ENCODE assay signal across 8 mouse cellular contexts in genomic region chr2:38691542-38691941, GRCm38 (mm10). TPM values are rescaled to one million over a fixed set of nuclear protein-coding genes. Genes with fewer than 3 reads are reported as not detected.
DNase-seq lines count a peak whose midpoint lies in the region; ATAC-seq and TF ChIP-seq lines count a peak whose summit lies in the region.

No protein-coding gene starts in this region.

- H3K4me3 ChIP-seq in left cerebral cortex, adult 2 months = no peak overlapping the region
- no peak overlapping the region for H3K4me3 ChIP-seq in ES-E14 (ENCODE audit: insufficient read depth in 1 of 2, low read depth in 1 of 2, low read length in 2 of 2, poor library complexity in 1 of 2, severe bottlenecking in 1 of 2)
- no peak overlapping the region for H3K4me3 ChIP-seq in bone marrow, adult 2 months (replicated peaks; ENCODE audit: control insufficient read depth, low read depth, low read length)
- no peak overlapping the region for H3K4me3 ChIP-seq in embryonic fibroblast, embryonic 13.5 days (ENCODE audit: insufficient read depth, low read length)
- no peak overlapping the region for H3K4me3 ChIP-seq in lung, embryonic 16.5 days (ENCODE audit: low read length)

- in situ Hi-C loops in ES-E14 (cut with MboI; ENCODE audit: low sequenced_read_pairs in 2 of 2, unreplicated experiment in 2 of 2) = no loop called here

- no peak overlapping the region for H3K9ac ChIP-seq in ES-E14 (ENCODE audit: insufficient read depth, low read depth, low read length, poor library complexity, severe bottlenecking)
- H3K9ac ChIP-seq in lung, embryonic 16.5 days (ENCODE audit: low read length) = no peak overlapping the region

- TF ChIP-seq CTCF in left cerebral cortex, adult 2 months (IDR thresholded peaks at IDR 0.05) = peak; percentile 52
- TF ChIP-seq CTCF in bone marrow, adult 2 months (IDR thresholded peaks at IDR 0.05; ENCODE audit: control insufficient read depth, insufficient read depth, low read length) = peak; percentile 60; the same call in 1 of the 2 replicates
- TF ChIP-seq CTCF in embryonic fibroblast, embryonic 13.5 days (IDR thresholded peaks at IDR 0.05; ENCODE audit: borderline replicate concordance, insufficient read depth, low read length) = peak; percentile 73; the same call in 1 of the 2 replicates

- peak in 1 of 2 experiments; percentile 39 for DNase-seq in left cerebral cortex, adult 2 months (ENCODE audit: extremely low spot score in 1 of 2, low spot score in 2 of 2)
- no peak for DNase-seq in left cerebral cortex, adult 8-10 months (ENCODE audit: low spot score in 2 of 2)
- peak; percentile 76 for DNase-seq in ES-E14 (ENCODE audit: low read depth, low spot score)
- no peak for DNase-seq in Muller cell, postnatal 12 days (ENCODE audit: inconsistent ontology term)
- no peak for DNase-seq in gastrocnemius, postnatal 10 days

- 20% methylated on average over 8 of the region's 8 CpGs for WGBS in bone marrow, adult 2 months
- 14% methylated on average over 8 of the region's 8 CpGs for WGBS in lung, embryonic 16.5 days

- H3K4me1 ChIP-seq in ES-E14 (ENCODE audit: control insufficient read depth in 2 of 2, insufficient read depth in 2 of 2, low read length in 2 of 2, poor library complexity in 1 of 2) = peaks cover 0 to 4% of the 10 kb centered on the region in 2 experiments; a peak in 2 of 4 replicates
- no peaks in the 10 kb centered on the region for H3K4me1 ChIP-seq in bone marrow, adult 2 months (ENCODE audit: control insufficient read depth, insufficient read depth, low read length)
- H3K4me1 ChIP-seq in embryonic fibroblast, embryonic 13.5 days (ENCODE audit: control insufficient read depth, insufficient read depth, low read length) = no peaks in the 10 kb centered on the region
- H3K4me1 ChIP-seq in lung, embryonic 16.5 days (replicated peaks; ENCODE audit: control insufficient read depth, insufficient read depth, low read length) = peaks cover 8% of the 10 kb centered on the region

- peaks cover 9% of the 10 kb centered on the region; the same call in 1 of the 2 replicates for H3K27me3 ChIP-seq in lung, embryonic 16.5 days (ENCODE audit: control insufficient read depth, insufficient read depth, low read depth, low read length)

- H3K36me3 ChIP-seq in ES-E14 (ENCODE audit: control insufficient read depth, insufficient read depth, low read length, poor library complexity, severe bottlenecking) = no peaks in the 10 kb centered on the region
- no peaks in the 10 kb centered on the region for H3K36me3 ChIP-seq in lung, embryonic 16.5 days (ENCODE audit: control insufficient read depth, insufficient read depth, low read length)

- peak; percentile 24; the same call in 1 of the 2 replicates for ATAC-seq in lung, embryonic 16.5 days (ENCODE audit: low read depth)

- intact Hi-C loops in left cerebral cortex, adult 2 months (cut with DNase I) = no loop called here

- H3K9me3 ChIP-seq in ES-E14 (ENCODE audit: control insufficient read depth, insufficient read depth, low read depth, low read length) = no peaks in the 10 kb centered on the region
- H3K9me3 ChIP-seq in lung, embryonic 16.5 days (ENCODE audit: control insufficient read depth, low read length) = no peaks in the 10 kb centered on the region

- TF ChIP-seq POLR2A in bone marrow, adult 2 months (IDR thresholded peaks at IDR 0.05; ENCODE audit: borderline replicate concordance, control insufficient read depth, low read depth, low read length) = no peak
- no peak for TF ChIP-seq POLR2A in embryonic fibroblast, embryonic 13.5 days (IDR thresholded peaks at IDR 0.05; ENCODE audit: low read depth, low read length)

- no peak overlapping the region for H3K27ac ChIP-seq in left cerebral cortex, adult 2 months
- no peak overlapping the region for H3K27ac ChIP-seq in ES-E14 (ENCODE audit: insufficient read depth, low read depth, low read length, poor library complexity, severe bottlenecking)
- H3K27ac ChIP-seq in bone marrow, adult 2 months (ENCODE audit: control insufficient read depth, insufficient read depth, low read depth, low read length, poor library complexity) = no peak overlapping the region; the same call in 1 of the 2 replicates
- H3K27ac ChIP-seq in embryonic fibroblast, embryonic 13.5 days (ENCODE audit: insufficient read depth, low read length) = no peak overlapping the region
- no peak overlapping the region for H3K27ac ChIP-seq in lung, embryonic 16.5 days (ENCODE audit: low read length)

- no peak overlapping the region for H3K4me2 ChIP-seq in lung, embryonic 16.5 days (ENCODE audit: low read depth, low read length)

TF ChIP-seq in ES-E14, 5 proteins besides CTCF, POLR2A, EP300 and RAD21:
- TF ChIP-seq ZC3H11A (IDR thresholded peaks at IDR 0.05; ENCODE audit: borderline replicate concordance, low read depth, low read length) = peak; percentile 5; the same call in 1 of the 2 replicates
- TF ChIP-seq CHD2 (IDR thresholded peaks at IDR 0.05; ENCODE audit: low read depth, low read length) = no peak

RNA-seq across cellular contexts. Expression of gene Nr5a1, which starts 22.8 kb away (rescaled TPM):
- total RNA-seq in left cerebral cortex, adult 2 months (2021) = under 1 TPM in 1 of 2 experiments, not detected in 1; 0.16 TPM
- under 1 TPM in 3 of 4 experiments, not detected in 1; 0.14 to 0.33 (median 0.27) TPM for total RNA-seq in left cerebral cortex, adult 8-10 months (2022)
- 0.13 TPM in 1 of 2 replicates, not detected in the other for total RNA-seq in ES-E14 (2012; rRNA removed)
- not detected in 2 replicates for polyA plus RNA-seq in bone marrow, adult 2 months (2011; ENCODE audit: insufficient read depth, insufficient read length, low replicate concordance, missing spikeins)
- not detected in 2 replicates for polyA plus RNA-seq in embryonic fibroblast, embryonic 13.5 days (2011; ENCODE audit: insufficient read length, low read depth, missing spikeins)
- polyA plus RNA-seq in lung, embryonic 16.5 days (2015; fragmentation: Nextera tagmentation; extraction: Ambion mirVana) = 0.21 TPM in 1 of 2 replicates, not detected in the other
- not detected for total RNA-seq in gastrocnemius, postnatal 10 days (2021)

RNA-seq across cellular contexts. Expression of gene Psmb7, which starts 47.7 kb away (rescaled TPM):
- 100 to 1,000 TPM; 168 to 203 TPM for total RNA-seq in left cerebral cortex, adult 2 months (2021)
- 100 to 1,000 TPM; 199 to 208 (median 202) TPM for total RNA-seq in left cerebral cortex, adult 8-10 months (2022)
- total RNA-seq in ES-E14 (2012; rRNA removed) = 224 and 382 TPM in 2 replicates
- 46.5 and 82.9 TPM in 2 replicates for polyA plus RNA-seq in bone marrow, adult 2 months (2011; ENCODE audit: insufficient read depth, insufficient read length, low replicate concordance, missing spikeins)
- polyA plus RNA-seq in embryonic fibroblast, embryonic 13.5 days (2011; ENCODE audit: insufficient read length, low read depth, missing spikeins) = 177 and 184 TPM in 2 replicates
- 227 and 238 TPM in 2 replicates for polyA plus RNA-seq in lung, embryonic 16.5 days (2015; fragmentation: Nextera tagmentation; extraction: Ambion mirVana)
- 100 to 1,000 TPM; 278 to 306 TPM for total RNA-seq in gastrocnemius, postnatal 10 days (2021)
